24 mouse cellular contexts compared by ENCODE assay signal in the genomic region with DNA sequence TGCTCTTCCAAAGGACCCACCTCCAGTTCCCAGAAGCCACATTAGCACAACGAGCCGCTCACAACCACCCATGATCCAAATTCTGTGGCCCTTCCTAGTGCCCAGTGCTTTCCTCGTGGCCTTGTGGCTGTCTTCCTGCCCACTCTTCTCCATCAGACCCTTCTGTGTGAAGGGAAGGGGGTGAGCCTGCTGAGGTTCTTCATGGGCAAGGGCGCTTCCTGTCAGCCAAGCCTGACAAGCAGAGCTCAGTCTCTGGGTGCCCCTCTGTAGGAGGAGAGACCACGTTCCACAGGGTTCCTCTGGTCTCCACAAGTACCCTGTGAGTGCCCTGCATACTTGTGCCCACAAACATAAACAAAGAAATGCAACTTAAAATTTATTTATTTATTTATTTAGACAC.
"Had no signal": no experiment of that assay in that cellular context is flagged by ENCODE, and none has a peak within 500 bp of the region (broad histone marks: within the 10 kb centered on the region; RNA-seq: fewer than 3 reads in every experiment).

No protein-coding gene starts in this region.

- DNase-seq: forebrain, postnatal 0 days; gastrocnemius, postnatal 14 days; gastrocnemius, postnatal 36 days; heart, adult 18-20 months; heart, postnatal 14 days; heart, postnatal 36 days; kidney, adult 11 months; kidney, adult 2 months; kidney, adult 9 months; kidney, postnatal 25 days; kidney, postnatal 4 days had no signal

- H3K27ac ChIP-seq: heart, embryonic 13.5 days; heart, embryonic 15.5 days; hindbrain, embryonic 13.5 days; hindbrain, embryonic 15.5 days; hindbrain, postnatal 0 days; kidney, embryonic 15.5 days; kidney, postnatal 0 days; layer of hippocampus, adult 2 months; left cerebral cortex, adult 2 months; limb, embryonic 10.5 days; limb, embryonic 12.5 days had no signal

- H3K4me3 ChIP-seq: heart, embryonic 13.5 days; heart, embryonic 15.5 days; hindbrain, embryonic 13.5 days; hindbrain, embryonic 15.5 days; kidney, embryonic 15.5 days; layer of hippocampus, adult 2 months; left cerebral cortex, adult 2 months; limb, embryonic 10.5 days; limb, embryonic 12.5 days had no signal

- H3K9me3 ChIP-seq: heart, embryonic 13.5 days; heart, embryonic 15.5 days; hindbrain, embryonic 13.5 days; hindbrain, embryonic 15.5 days; kidney, embryonic 15.5 days; limb, embryonic 10.5 days; limb, embryonic 12.5 days had no signal

- H3K27me3 ChIP-seq: heart, embryonic 13.5 days; heart, embryonic 15.5 days; hindbrain, embryonic 13.5 days; hindbrain, embryonic 15.5 days; kidney, embryonic 15.5 days; limb, embryonic 12.5 days had no signal

- H3K4me2 ChIP-seq: heart, embryonic 11.5 days; heart, embryonic 13.5 days; heart, embryonic 15.5 days; hindbrain, embryonic 13.5 days; hindbrain, embryonic 15.5 days; kidney, embryonic 15.5 days; limb, embryonic 12.5 days had no signal

- H3K9ac ChIP-seq: forebrain, postnatal 0 days; heart, embryonic 13.5 days; heart, embryonic 15.5 days; hindbrain, embryonic 13.5 days; hindbrain, embryonic 15.5 days; kidney, embryonic 15.5 days; limb, embryonic 12.5 days had no signal

- ATAC-seq: forebrain, postnatal 0 days; hindbrain, postnatal 0 days; intestine, embryonic 16.5 days had no signal
